Mouse (Mus musculus) kidney, adult 18-20 months (tissue): ENCODE data around the gene Gm49405.
A peak's percentile ranks its signal among the peaks of the same experiment; 100 is the strongest.
"Not testable (repeated sequence)": the region's sequence is repeated elsewhere in the genome, so short reads cannot be mapped to it uniquely, and the experiment has no call there.

Source experiments
- DNase-seq: peaks from one replicate; pipeline ENCODE4 v3.0.0; 2021

Gm49405 gene

GRCm38 (mm10) chr19:4015635-4016034, 15.2 kb downstream of the Gm49405 start:
- DNase-seq, result no peak

GRCm38 (mm10) chr19:4017921-4018587, 17.6 kb downstream of the Gm49405 start:
- no peak for DNase-seq

- peak; percentile 84 for DNase-seq
Observed at GRCm38 (mm10) chr19:4018743-4019583, 18.5 kb downstream of the Gm49405 start.

GRCm38 (mm10) chr19:4023185-4023584, 22.8 kb downstream of the Gm49405 start:
- no peak for DNase-seq

GRCm38 (mm10) chr19:4027576-4027975, 27.1 kb downstream of the Gm49405 start:
- no peak for DNase-seq

GRCm38 (mm10) chr19:4032668-4033067, 32.2 kb downstream of the Gm49405 start:
- no peak for DNase-seq

GRCm38 (mm10) chr19:4033298-4033697, 32.9 kb downstream of the Gm49405 start:
- DNase-seq, result peak; percentile 34

GRCm38 (mm10) chr19:4033742-4034141, 33.3 kb downstream of the Gm49405 start:
- DNase-seq, result no peak

- DNase-seq, result no peak
Observed at GRCm38 (mm10) chr19:4036327-4037045, 36.1 kb downstream of the Gm49405 start.

- DNase-seq, result not testable (repeated sequence)
Observed at GRCm38 (mm10) chr19:4037154-4037787, 36.8 kb downstream of the Gm49405 start.

GRCm38 (mm10) chr19:4037788-4038232, 37.4 kb downstream of the Gm49405 start, which contains the start of gene Gstp1:
Gene Gstp1, minus strand, starts transcription at chr19:4037985.
- DNase-seq, result peak; percentile 89

GRCm38 (mm10) chr19:4040941-4041340, 40.5 kb downstream of the Gm49405 start:
- not testable (repeated sequence) for DNase-seq

GRCm38 (mm10) chr19:4041500-4041899, 41.1 kb downstream of the Gm49405 start:
- DNase-seq, result not testable (repeated sequence)

GRCm38 (mm10) chr19:4042124-4042523, 41.7 kb downstream of the Gm49405 start:
- DNase-seq, result no peak

GRCm38 (mm10) chr19:4044109-4044508, 43.7 kb downstream of the Gm49405 start:
- DNase-seq, result not testable (repeated sequence)

- DNase-seq, result peak; percentile 84
Observed at GRCm38 (mm10) chr19:4045966-4046865, 45.8 kb downstream of the Gm49405 start, which contains the start of gene Gstp2. Gene Gstp2, minus strand, starts transcription at chr19:4046023.

GRCm38 (mm10) chr19:4046866-4047254, 46.4 kb downstream of the Gm49405 start:
- DNase-seq, result no peak

- peak; percentile 83 for DNase-seq
Observed at GRCm38 (mm10) chr19:4047859-4048258, 47.4 kb downstream of the Gm49405 start.

- not testable (repeated sequence) for DNase-seq
Observed at GRCm38 (mm10) chr19:4049069-4049468, 48.6 kb downstream of the Gm49405 start.

- DNase-seq, result no peak
Observed at GRCm38 (mm10) chr19:4051016-4051415, 50.6 kb downstream of the Gm49405 start.

- peak; percentile 79 for DNase-seq
Observed at GRCm38 (mm10) chr19:4051741-4052515, 51.5 kb downstream of the Gm49405 start.
